Mouse (Mus musculus): Measurements from ENCODE around the gene Zfp423. TPM values are rescaled to one million over a fixed set of nuclear protein-coding genes. Genes with fewer than 3 reads are reported as not detected.

Gene Zfp423
- polyA plus RNA-seq, 1 experiment from 2014 or later: 36.5 TPM

DNA sequence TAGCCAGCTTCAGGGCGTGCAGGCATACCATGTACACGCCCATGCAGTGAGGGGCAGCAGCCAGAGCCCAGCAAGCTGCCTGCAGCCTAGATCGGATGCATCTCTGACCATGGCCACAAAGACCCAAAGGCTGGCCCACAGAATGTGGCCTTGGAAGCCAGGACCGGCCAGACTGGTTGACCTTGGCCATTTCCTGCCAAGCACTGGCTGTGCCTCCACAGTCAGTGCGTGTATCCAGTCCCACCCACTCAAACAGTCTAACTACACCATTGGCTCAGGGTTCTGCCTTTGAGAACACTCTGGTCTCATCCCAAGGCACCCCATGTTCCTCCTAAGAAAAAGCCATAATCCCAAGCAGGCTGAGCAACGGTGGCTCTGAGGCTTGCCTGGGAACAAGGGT lies 65.8 kb downstream of the Zfp423 start:
- H3K4me3 ChIP-seq: no peak overlapping the region
- H3K4me1 ChIP-seq: peaks cover 57% of the 10 kb centered on the region
- H3K9me3 ChIP-seq: no peaks in the 10 kb centered on the region
- 0 out of 2 replicates have a peak overlapping the region, but pooled peaks have one; percentile 77 for H3K27ac ChIP-seq
- no peaks in the 10 kb centered on the region for H3K36me3 ChIP-seq
- 48% methylated on average over 6 of the region's 6 CpGs for WGBS
- no peak overlapping the region for H3K9ac ChIP-seq
- no peaks in the 10 kb centered on the region for H3K27me3 ChIP-seq
- no peak overlapping the region for H3K4me2 ChIP-seq (replicated peaks)
- no peak for ATAC-seq (ENCODE audit: insufficient number of reproducible peaks, insufficient read depth, low FRiP score, low TSS enrichment)

DNA sequence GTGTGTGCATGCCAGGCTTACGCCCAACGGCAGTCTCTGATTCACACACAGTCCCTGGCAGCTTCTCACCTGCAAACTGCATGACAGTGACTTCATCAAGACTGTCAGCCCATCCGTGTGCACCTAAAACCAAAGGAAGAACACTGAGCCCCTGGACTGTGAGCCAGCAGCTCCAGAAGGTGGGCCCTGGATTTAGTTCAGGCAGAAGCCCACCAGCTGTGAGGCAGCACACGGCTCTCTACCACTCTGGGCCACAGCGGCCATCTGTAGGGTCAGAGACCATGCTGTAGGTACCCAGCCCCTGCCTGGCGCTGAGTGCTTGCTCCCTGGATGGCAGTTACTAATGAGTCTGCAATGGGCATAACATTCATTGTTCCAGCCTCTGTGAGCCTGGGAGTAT lies 66.5 kb downstream of the Zfp423 start:
- H3K9me3 ChIP-seq: no peaks in the 10 kb centered on the region
- H3K4me1 ChIP-seq: peaks cover 58% of the 10 kb centered on the region
- no peaks in the 10 kb centered on the region for H3K36me3 ChIP-seq
- no peak overlapping the region for H3K4me2 ChIP-seq (replicated peaks)
- ATAC-seq (ENCODE audit: insufficient number of reproducible peaks, insufficient read depth, low FRiP score, low TSS enrichment): no peak
- 82% methylated on average over 6 of the region's 6 CpGs for WGBS
- H3K27ac ChIP-seq: peak overlapping the region; percentile 77; the same call in 1 of the 2 replicates
- no peak overlapping the region for H3K9ac ChIP-seq
- no peak overlapping the region for H3K4me3 ChIP-seq
- H3K27me3 ChIP-seq: no peaks in the 10 kb centered on the region

DNA sequence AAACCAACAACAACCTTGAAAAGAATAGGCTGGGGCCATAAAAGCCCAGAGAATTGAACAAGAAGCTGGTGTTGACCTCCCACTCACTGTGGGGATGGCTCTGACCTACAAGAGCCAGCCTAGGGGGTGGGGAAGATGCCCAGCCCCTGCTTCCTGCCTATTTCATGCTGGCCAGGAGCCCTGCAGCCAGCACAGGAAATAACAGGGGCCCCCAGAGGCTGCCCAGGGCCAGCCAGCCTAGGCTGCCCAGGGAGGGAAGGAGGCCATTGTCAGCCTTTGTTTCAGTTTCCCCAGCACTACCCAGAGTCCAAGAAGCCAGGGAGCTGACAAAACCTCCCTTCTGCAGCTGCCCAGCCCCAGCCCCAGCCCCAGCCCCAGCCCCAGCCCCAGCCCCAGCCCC lies 67.5 kb downstream of the Zfp423 start:
- no peaks in the 10 kb centered on the region for H3K27me3 ChIP-seq

DNA sequence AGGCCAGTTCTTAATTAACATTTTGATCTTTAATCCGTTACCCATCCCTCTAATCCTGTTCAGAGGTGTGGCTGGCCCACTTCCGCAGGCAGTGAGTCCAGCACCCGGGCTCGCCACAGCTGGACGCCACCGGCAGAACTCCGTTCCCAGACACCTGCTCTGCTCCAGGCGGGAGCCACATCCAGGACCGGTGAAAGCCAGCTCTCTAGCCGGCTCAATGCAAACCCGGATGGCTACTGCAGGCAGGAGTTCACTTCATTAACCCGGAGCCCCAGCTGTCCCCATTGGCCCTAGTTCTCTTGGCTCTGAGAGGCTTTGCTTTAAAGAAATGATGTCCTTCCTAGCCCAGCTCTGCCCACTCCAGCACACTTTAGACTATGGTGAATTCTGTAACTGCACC lies 71.4 kb downstream of the Zfp423 start:
- H3K4me1 ChIP-seq: peaks cover 23% of the 10 kb centered on the region
- H3K27ac ChIP-seq: no peak overlapping the region
- no peak for ATAC-seq (ENCODE audit: insufficient number of reproducible peaks, insufficient read depth, low FRiP score, low TSS enrichment)
- no peak overlapping the region for H3K4me3 ChIP-seq
- 52% methylated on average over 12 of the region's 12 CpGs for WGBS
- no peaks in the 10 kb centered on the region for H3K27me3 ChIP-seq
- H3K9ac ChIP-seq: no peak overlapping the region
- no peaks in the 10 kb centered on the region for H3K9me3 ChIP-seq
- H3K4me2 ChIP-seq (replicated peaks): no peak overlapping the region
- H3K36me3 ChIP-seq: no peaks in the 10 kb centered on the region

More for the DNA sequence above, 67.5 kb downstream of the Zfp423 start:
- peaks cover 59% of the 10 kb centered on the region for H3K4me1 ChIP-seq
- H3K36me3 ChIP-seq: no peaks in the 10 kb centered on the region
- H3K9ac ChIP-seq: peak overlapping the region; percentile 24; the same call in 1 of the 2 replicates
- H3K27ac ChIP-seq: peak overlapping the region; percentile 77
- H3K4me3 ChIP-seq: no peak overlapping the region
- H3K4me2 ChIP-seq (replicated peaks): no peak overlapping the region
- ATAC-seq (ENCODE audit: insufficient number of reproducible peaks, insufficient read depth, low FRiP score, low TSS enrichment): no peak
- H3K9me3 ChIP-seq: no peaks in the 10 kb centered on the region

DNA sequence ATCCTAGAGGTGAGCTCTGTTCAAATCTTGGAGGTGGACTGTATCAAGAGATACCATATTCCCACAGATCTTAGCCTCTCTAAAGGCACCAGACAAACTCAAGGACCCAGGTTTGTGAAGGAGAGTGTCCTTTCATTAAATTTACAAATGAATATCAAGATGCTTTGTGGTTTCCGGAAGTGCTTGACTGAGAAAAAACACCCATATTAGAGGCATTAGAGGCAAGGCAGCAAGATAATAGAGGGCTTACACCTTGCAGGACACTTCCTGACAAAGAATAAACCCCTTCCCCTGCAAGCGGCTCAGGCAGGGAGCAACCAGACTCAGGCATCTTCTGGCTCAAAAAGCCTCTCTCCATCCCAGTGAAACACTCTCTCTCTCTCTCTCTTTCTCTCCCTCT lies 78.3 kb downstream of the Zfp423 start:
- no peak overlapping the region for H3K4me2 ChIP-seq (replicated peaks)
- H3K9me3 ChIP-seq: no peaks in the 10 kb centered on the region

DNA sequence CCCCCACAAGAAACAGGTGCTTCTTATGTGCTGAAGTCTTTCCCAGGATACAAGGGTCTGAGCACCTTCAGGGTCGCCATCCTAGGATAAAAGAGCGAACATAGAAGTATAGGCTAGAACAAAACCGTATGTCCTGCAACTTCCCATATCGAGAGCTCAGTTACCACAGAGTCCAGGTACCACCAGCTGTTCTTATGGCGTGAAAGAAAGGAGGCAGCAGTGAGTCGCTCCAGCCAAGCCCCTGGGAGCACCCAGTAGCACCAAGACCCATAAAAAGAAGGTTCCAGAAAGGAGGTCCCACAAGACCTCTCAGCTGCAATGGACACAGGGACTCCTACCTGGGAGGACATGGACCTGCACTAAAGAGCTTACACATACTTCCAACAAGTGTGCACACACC lies 83.5 kb downstream of the Zfp423 start:
- WGBS: 68% methylated on average over 6 of the region's 6 CpGs
- H3K9me3 ChIP-seq: no peaks in the 10 kb centered on the region
- H3K27ac ChIP-seq: 0 out of 2 replicates have a peak overlapping the region, but pooled peaks have one; percentile 26
- no peak overlapping the region for H3K9ac ChIP-seq
- H3K4me2 ChIP-seq (replicated peaks): no peak overlapping the region
- H3K4me1 ChIP-seq: peaks cover 45% of the 10 kb centered on the region
- ATAC-seq (ENCODE audit: insufficient number of reproducible peaks, insufficient read depth, low FRiP score, low TSS enrichment): peak; percentile 18; the same call in 1 of the 2 replicates
- no peak overlapping the region for H3K4me3 ChIP-seq
- H3K27me3 ChIP-seq: no peaks in the 10 kb centered on the region
- no peaks in the 10 kb centered on the region for H3K36me3 ChIP-seq

More for the DNA sequence above, 78.3 kb downstream of the Zfp423 start:
- Histone ChIP-seq H3K27ac (no peak overlapping the region), H3K27me3 (no peaks in the 10 kb centered on the region), H3K4me1 (peaks cover 17% of the 10 kb centered on the region), H3K36me3 (no peaks in the 10 kb centered on the region), H3K9ac (no peak overlapping the region), H3K4me3 (no peak overlapping the region)
- 79% methylated on average over 2 of the region's 2 CpGs for WGBS
- ATAC-seq (ENCODE audit: insufficient number of reproducible peaks, insufficient read depth, low FRiP score, low TSS enrichment): no peak

DNA sequence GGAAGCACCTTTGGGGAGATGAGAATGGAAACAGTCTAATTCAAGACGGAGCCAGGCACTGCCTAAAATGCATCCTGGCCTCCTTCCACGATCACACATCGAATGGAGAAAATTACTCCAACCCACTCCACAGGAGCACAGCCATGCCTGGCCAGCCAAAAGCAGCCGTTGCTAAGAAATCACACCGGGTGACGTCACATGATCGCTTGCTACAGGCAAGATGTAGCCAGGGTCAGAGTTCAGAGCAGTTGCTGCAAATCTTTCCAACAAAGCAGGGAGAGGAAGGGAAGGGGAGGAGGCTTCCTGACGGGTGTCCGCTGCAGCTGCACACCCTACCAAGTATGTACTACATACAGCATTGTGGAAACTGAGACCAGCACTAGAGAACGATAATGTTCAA lies 83.9 kb downstream of the Zfp423 start:
- WGBS: 29% methylated on average over 10 of the region's 10 CpGs
- H3K36me3 ChIP-seq: no peaks in the 10 kb centered on the region
- H3K4me1 ChIP-seq: peaks cover 42% of the 10 kb centered on the region
- peak; percentile 43; the same call in 1 of the 2 replicates for ATAC-seq (ENCODE audit: insufficient number of reproducible peaks, insufficient read depth, low FRiP score, low TSS enrichment)
- H3K9me3 ChIP-seq: no peaks in the 10 kb centered on the region
- H3K9ac ChIP-seq: no peak overlapping the region
- H3K4me3 ChIP-seq: no peak overlapping the region
- H3K27me3 ChIP-seq: no peaks in the 10 kb centered on the region
- H3K4me2 ChIP-seq (replicated peaks): no peak overlapping the region
- H3K27ac ChIP-seq: peak overlapping the region; percentile 26

DNA sequence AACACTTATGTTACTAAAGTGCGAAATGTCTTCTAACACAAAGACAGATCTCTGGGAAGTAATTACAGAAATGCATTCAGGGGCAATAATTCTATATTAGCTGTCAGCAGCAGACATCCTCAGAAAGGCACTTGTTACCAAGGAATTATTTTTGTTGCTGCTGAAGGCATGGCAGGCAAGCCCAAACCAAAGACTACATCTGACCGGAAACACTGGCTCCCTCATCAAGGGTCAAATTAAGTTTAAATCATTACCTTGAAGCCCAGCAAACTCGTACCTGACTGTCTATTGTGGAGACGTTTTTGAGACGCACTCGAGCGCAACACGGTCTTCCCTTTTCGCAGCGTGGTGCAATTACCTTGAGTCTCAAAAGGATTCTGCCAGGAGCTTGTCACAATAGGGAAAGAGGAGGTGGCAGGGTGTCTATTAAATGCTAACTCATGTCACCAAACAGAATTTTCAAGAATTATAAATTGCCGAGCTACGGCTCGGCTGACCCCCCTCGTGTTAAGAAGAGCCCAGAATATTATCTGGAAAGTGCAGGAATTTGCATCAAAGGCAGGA lies 86.3 kb downstream of the Zfp423 start:
- Histone ChIP-seq H3K9ac (no peak overlapping the region), H3K9me3 (no peaks in the 10 kb centered on the region), H3K4me2 (replicated peaks) (no peak overlapping the region), H3K27me3 (no peaks in the 10 kb centered on the region), H3K27ac (no peak overlapping the region), H3K4me1 (peaks cover 29% of the 10 kb centered on the region), H3K36me3 (no peaks in the 10 kb centered on the region), H3K4me3 (no peak overlapping the region)
- 45% methylated on average over 14 of the region's 14 CpGs for WGBS
- no peak for ATAC-seq (ENCODE audit: insufficient number of reproducible peaks, insufficient read depth, low FRiP score, low TSS enrichment)

DNA sequence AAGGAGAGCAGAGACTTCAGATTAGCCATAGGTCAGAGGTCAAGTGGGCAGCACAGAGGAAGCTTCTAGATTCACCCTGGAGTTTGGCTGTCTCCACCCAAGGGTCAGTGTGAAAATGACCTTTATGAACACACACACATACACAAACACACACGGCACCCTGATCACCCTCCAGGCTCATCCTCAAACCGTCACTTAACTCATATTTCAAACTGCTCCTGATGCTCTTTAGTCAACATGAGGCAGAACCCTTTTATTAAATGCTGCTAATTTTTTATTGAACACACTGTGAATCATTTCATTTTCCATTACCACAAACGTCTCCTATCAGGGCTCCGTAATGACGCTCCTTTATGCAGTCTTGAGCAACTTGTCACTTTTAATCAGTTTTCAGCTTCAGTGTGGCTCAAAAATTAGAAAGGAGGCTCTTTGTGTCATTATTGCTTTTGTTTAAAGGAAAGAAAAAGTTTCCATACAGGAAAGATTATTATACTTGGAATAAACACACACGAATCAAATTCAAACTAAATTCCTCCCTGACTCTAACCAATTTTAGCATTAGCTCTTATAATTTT lies 87.0 kb downstream of the Zfp423 start:
- peaks cover 29% of the 10 kb centered on the region for H3K4me1 ChIP-seq
- H3K27me3 ChIP-seq: no peaks in the 10 kb centered on the region
- no peak overlapping the region for H3K27ac ChIP-seq

DNA sequence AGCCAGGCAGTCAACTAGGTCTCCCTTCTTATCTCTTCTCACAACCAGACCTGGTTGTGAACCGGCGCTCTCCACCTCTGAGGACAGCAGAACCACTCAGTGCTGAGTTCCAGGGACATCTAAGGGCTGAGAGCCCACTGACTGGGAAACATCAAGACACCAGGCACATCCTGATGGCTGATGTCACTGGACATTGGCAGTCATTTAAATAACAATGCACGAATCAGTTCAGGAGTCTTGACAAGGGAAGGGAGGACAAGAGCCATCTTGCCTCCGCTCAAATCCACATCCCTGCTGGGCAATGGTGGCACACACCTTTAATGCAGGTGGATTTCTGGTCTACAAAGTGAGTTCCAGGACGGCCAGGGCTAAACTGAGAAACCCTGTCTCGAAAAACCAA lies 92.8 kb downstream of the Zfp423 start:
- Histone ChIP-seq H3K4me1 (peaks cover 24% of the 10 kb centered on the region), H3K9ac (no peak overlapping the region), H3K4me2 (replicated peaks) (no peak overlapping the region), H3K27ac (no peak overlapping the region), H3K9me3 (no peaks in the 10 kb centered on the region), H3K4me3 (no peak overlapping the region), H3K27me3 (no peaks in the 10 kb centered on the region), H3K36me3 (no peaks in the 10 kb centered on the region)
- 85% methylated on average over 6 of the region's 6 CpGs for WGBS
- no peak for ATAC-seq (ENCODE audit: insufficient number of reproducible peaks, insufficient read depth, low FRiP score, low TSS enrichment)

More for the DNA sequence above, 87.0 kb downstream of the Zfp423 start:
- Histone ChIP-seq H3K36me3 (no peaks in the 10 kb centered on the region), H3K9me3 (no peaks in the 10 kb centered on the region), H3K4me3 (no peak overlapping the region), H3K4me2 (replicated peaks) (no peak overlapping the region), H3K9ac (no peak overlapping the region)
- 62% methylated on average over 6 of the region's 6 CpGs for WGBS
- ATAC-seq (ENCODE audit: insufficient number of reproducible peaks, insufficient read depth, low FRiP score, low TSS enrichment): no peak

DNA sequence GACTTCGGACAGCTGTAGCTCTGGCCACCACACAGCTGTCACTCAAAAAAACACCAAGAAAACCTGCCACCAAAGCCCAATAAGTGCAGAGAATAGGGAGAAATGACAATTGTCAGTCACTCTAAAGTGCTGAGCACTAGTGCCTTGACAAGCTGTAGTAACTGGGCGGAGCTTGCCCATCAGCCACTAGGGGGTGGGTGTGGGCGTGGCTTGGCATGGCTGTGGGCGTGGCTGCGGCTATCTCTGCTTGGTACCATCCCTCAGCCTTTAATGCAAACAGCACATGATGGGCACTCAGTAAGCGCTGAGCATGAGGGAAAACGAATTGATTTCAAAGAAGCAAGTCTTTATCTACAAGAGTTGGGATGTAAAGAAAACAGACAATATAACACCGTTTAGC lies 95.2 kb downstream of the Zfp423 start:
- Histone ChIP-seq H3K4me3 (no peak overlapping the region), H3K9me3 (no peaks in the 10 kb centered on the region), H3K4me1 (peaks cover 41% of the 10 kb centered on the region), H3K9ac (no peak overlapping the region), H3K36me3 (no peaks in the 10 kb centered on the region), H3K27me3 (no peaks in the 10 kb centered on the region), H3K27ac (no peak overlapping the region), H3K4me2 (replicated peaks) (no peak overlapping the region)
- no peak for ATAC-seq (ENCODE audit: insufficient number of reproducible peaks, insufficient read depth, low FRiP score, low TSS enrichment)
- 67% methylated on average over 8 of the region's 8 CpGs for WGBS

DNA sequence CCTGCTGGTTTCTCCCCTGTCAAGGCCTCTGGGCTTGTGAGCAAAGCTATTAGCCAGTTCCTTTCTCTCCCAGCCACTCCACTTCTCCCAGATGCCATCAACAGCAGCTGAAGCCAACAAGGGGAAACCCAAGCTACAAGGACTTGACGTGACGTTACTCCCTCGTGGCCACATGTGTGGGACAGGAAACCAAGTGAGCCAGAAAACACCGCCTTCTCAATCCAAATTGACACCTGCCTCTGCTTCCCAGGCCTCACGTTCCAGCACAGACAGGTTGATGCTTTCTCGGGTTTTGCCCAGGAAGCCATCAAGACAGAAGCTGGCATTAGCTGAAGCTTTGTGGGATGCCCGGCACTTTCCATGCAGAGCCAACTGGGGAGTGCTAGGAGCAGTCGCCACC lies 96.3 kb downstream of the Zfp423 start:
- Histone ChIP-seq H3K4me2 (replicated peaks) (no peak overlapping the region), H3K9me3 (no peaks in the 10 kb centered on the region), H3K36me3 (peaks cover 2% of the 10 kb centered on the region; the same call in 1 of the 2 replicates), H3K4me1 (peaks cover 41% of the 10 kb centered on the region), H3K27ac (no peak overlapping the region), H3K4me3 (no peak overlapping the region), H3K9ac (no peak overlapping the region), H3K27me3 (no peaks in the 10 kb centered on the region)
- ATAC-seq (ENCODE audit: insufficient number of reproducible peaks, insufficient read depth, low FRiP score, low TSS enrichment): no peak
- WGBS: 82% methylated on average over 8 of the region's 8 CpGs

Measured in embryonic facial prominence, embryonic 12.5 days (tissue).